Mouse (Mus musculus) kidney, postnatal 0 days (tissue): Measurements from ENCODE around the gene Limk2. TPM values are rescaled to one million over a fixed set of nuclear protein-coding genes. Genes with fewer than 3 reads are reported as not detected.

Experiments used
- ATAC-seq: fragments of 200-750 bp; cut with Nextera tagmentation; replicated peaks from 2 replicates; pipeline ENCODE4 v1.8.0; 2017; ENCODE audit warnings: low read depth, moderate number of reproducible peaks, moderate TSS enrichment, moderate library complexity; ENCODE audit not compliant: low FRiP score
- DNase-seq: peaks from one replicate; pipeline ENCODE4 v3.0.0-alpha.2; 2016; ENCODE audit warnings: low spot score
- H3K27ac ChIP-seq: fragments of 300-500 bp; sonication (generic); 2 replicates; pipeline ENCODE4 v1.5.1; 2014; ENCODE audit warnings: mild to moderate bottlenecking
- H3K27me3 ChIP-seq: fragments of 300-500 bp; sonication (generic); 2 replicates; pipeline ENCODE4 v1.6.1; 2014; ENCODE audit warnings: low read length, mixed read lengths; ENCODE audit not compliant: insufficient read depth
- H3K36me3 ChIP-seq: fragments of 300-500 bp; sonication (generic); 2 replicates; pipeline ENCODE4 v1.6.1; 2014; ENCODE audit warnings: low read length, mixed read lengths; ENCODE audit not compliant: insufficient read depth
- H3K4me1 ChIP-seq: fragments of 300-500 bp; sonication (generic); replicated peaks from 2 replicates; pipeline ENCODE4 v1.6.1; 2014; ENCODE audit warnings: antibody characterized with exemption, low read length, mixed read lengths; ENCODE audit not compliant: insufficient read depth
- H3K4me2 ChIP-seq: fragments of 300-500 bp; sonication (generic); 2 replicates; pipeline ENCODE4 v1.6.1; 2014; ENCODE audit warnings: mild to moderate bottlenecking, low read length, moderate library complexity, mixed read lengths
- H3K4me3 ChIP-seq: fragments of 300-500 bp; sonication (generic); replicated peaks from 2 replicates; pipeline ENCODE4 v1.5.1; 2014; ENCODE audit warnings: low read depth, low read length
- H3K9ac ChIP-seq: fragments of 300-500 bp; sonication (generic); 2 replicates; pipeline ENCODE4 v1.6.1; 2014; ENCODE audit warnings: low read depth, low read length
- H3K9me3 ChIP-seq: fragments of 300-500 bp; sonication (generic); replicated peaks from 2 replicates; pipeline ENCODE4 v1.6.1; 2016; ENCODE audit warnings: low read length, inconsistent platforms, mixed read lengths
- CTCF ChIP-seq: IDR thresholded peaks from 2 replicates; pipeline ENCODE4 v1.5.1; 2016; ENCODE audit warnings: antibody characterized with exemption, low read depth, mild to moderate bottlenecking, moderate library complexity
- WGBS: fragments of 180-500 bp; shearing (Covaris S2); extraction: QIAGEN DNeasy Blood & Tissue Kit; methylation state at CpG from one replicate; pipeline ENCODE4 v1.1.7; 2014; 5-methylcytosine and 5-hydroxymethylcytosine counted together
- polyA plus RNA-seq: library from polyadenylated mRNA; unstranded; fragments of >200 nt; fragmentation: Nextera tagmentation; extraction: Ambion mirVana; gene quantifications from 2 replicates; pipeline ENCODE4 v1.2.1, GENCODE M21; 2015

Limk2 gene
- polyA plus RNA-seq, 1 experiment from 2014 or later = 28.8 TPM

- WGBS = 2% methylated on average over 27 of the region's 27 CpGs
- no peaks in the 10 kb centered on the region for H3K36me3 ChIP-seq
- H3K9ac ChIP-seq = peak overlapping the region; percentile 66
- H3K4me3 ChIP-seq = peak overlapping the region; percentile 50
- H3K27me3 ChIP-seq = no peaks in the 10 kb centered on the region
- peak overlapping the region; percentile 71 for H3K27ac ChIP-seq
- ATAC-seq = peak; percentile 90
- peaks cover 22% of the 10 kb centered on the region for H3K4me1 ChIP-seq
- peak overlapping the region; percentile 92 for H3K4me2 ChIP-seq
- peak; percentile 96 for DNase-seq
- no peak for TF ChIP-seq CTCF
- no peaks in the 10 kb centered on the region for H3K9me3 ChIP-seq
Measured at GRCm38 (mm10) chr11:3370928-3371598, 37.9 kb downstream of the Limk2 start.

GRCm38 (mm10) chr11:3370162-3370561 lies 38.8 kb downstream of the Limk2 start:
- peak overlapping the region; percentile 50; the same call in 1 of the 2 replicates for H3K4me3 ChIP-seq
- DNase-seq (no peak), ATAC-seq (no peak)
- WGBS = 75% methylated on average over 2 of the region's 2 CpGs
- H3K36me3 ChIP-seq = no peaks in the 10 kb centered on the region
- no peak overlapping the region for H3K27ac ChIP-seq
- H3K4me2 ChIP-seq = peak overlapping the region; percentile 92; the same call in 1 of the 2 replicates
- H3K4me1 ChIP-seq = peaks cover 22% of the 10 kb centered on the region
- H3K9ac ChIP-seq = peak overlapping the region; percentile 66; the same call in 1 of the 2 replicates
- no peak for TF ChIP-seq CTCF
- H3K9me3 ChIP-seq = no peaks in the 10 kb centered on the region
- H3K27me3 ChIP-seq = no peaks in the 10 kb centered on the region

- Histone ChIP-seq H3K27me3 (no peaks in the 10 kb centered on the region), H3K9me3 (no peaks in the 10 kb centered on the region), H3K4me1 (peaks cover 20% of the 10 kb centered on the region), H3K9ac (no peak overlapping the region), H3K4me2 (no peak overlapping the region), H3K36me3 (no peaks in the 10 kb centered on the region), H3K27ac (no peak overlapping the region), H3K4me3 (no peak overlapping the region)
- no peak for TF ChIP-seq CTCF
- ATAC-seq = no peak
- no peak for DNase-seq
- 75% methylated on average over 5 of the region's 5 CpGs for whole genome bisulfite sequencing
Measured at GRCm38 (mm10) chr11:3369449-3369848, 39.5 kb downstream of the Limk2 start.

- Histone ChIP-seq H3K9ac (no peak overlapping the region), H3K27me3 (no peaks in the 10 kb centered on the region), H3K4me3 (no peak overlapping the region), H3K9me3 (no peaks in the 10 kb centered on the region), H3K4me2 (no peak overlapping the region), H3K27ac (no peak overlapping the region), H3K4me1 (peaks cover 19% of the 10 kb centered on the region), H3K36me3 (no peaks in the 10 kb centered on the region)
- DNase-seq (no peak), ATAC-seq (peak; percentile 50)
- TF ChIP-seq CTCF = no peak
- 41% methylated on average over 7 of the region's 7 CpGs for WGBS
Measured at GRCm38 (mm10) chr11:3368983-3369382, 40.0 kb downstream of the Limk2 start.

GRCm38 (mm10) chr11:3366411-3366810 lies 42.6 kb downstream of the Limk2 start:
- ATAC-seq (no peak), DNase-seq (no peak)
- H3K36me3 ChIP-seq = no peaks in the 10 kb centered on the region
- 79% methylated on average over 7 of the region's 7 CpGs for WGBS
- TF ChIP-seq CTCF = no peak
- H3K4me3 ChIP-seq = no peak overlapping the region
- H3K27ac ChIP-seq = no peak overlapping the region
- H3K4me2 ChIP-seq = no peak overlapping the region
- H3K27me3 ChIP-seq = no peaks in the 10 kb centered on the region
- no peak overlapping the region for H3K9ac ChIP-seq
- peaks cover 9% of the 10 kb centered on the region; the same call in 1 of the 2 replicates for H3K4me1 ChIP-seq
- H3K9me3 ChIP-seq = no peaks in the 10 kb centered on the region

GRCm38 (mm10) chr11:3362854-3363253 lies 46.1 kb downstream of the Limk2 start:
- Histone ChIP-seq H3K27ac (no peak overlapping the region), H3K27me3 (no peaks in the 10 kb centered on the region), H3K9ac (no peak overlapping the region), H3K4me1 (no peaks in the 10 kb centered on the region), H3K36me3 (peaks cover 9% of the 10 kb centered on the region; the same call in 1 of the 2 replicates), H3K9me3 (no peaks in the 10 kb centered on the region), H3K4me2 (no peak overlapping the region), H3K4me3 (no peak overlapping the region)
- ATAC-seq = no peak
- no peak for TF ChIP-seq CTCF
- no peak for DNase-seq
- 72% methylated on average over 3 of the region's 3 CpGs for WGBS
